8 mouse cellular contexts compared by ENCODE assay signal in genomic region chr11:101262272-101262967, GRCm38 (mm10). TPM values are rescaled to one million over a fixed set of nuclear protein-coding genes. Genes with fewer than 3 reads are reported as not detected.
A peak's percentile ranks its signal among the peaks of the same experiment; 100 is the strongest.
DNase-seq lines count a peak whose midpoint lies in the region; ATAC-seq and TF ChIP-seq lines count a peak whose summit lies in the region.

No protein-coding gene starts in this region.

- peaks cover 3% of the 10 kb centered on the region; the same call in 1 of the 2 replicates for H3K36me3 ChIP-seq in kidney, adult 2 months (ENCODE audit: control insufficient read depth, insufficient read depth, low read length)
- peaks cover 11% of the 10 kb centered on the region for H3K36me3 ChIP-seq in embryonic facial prominence, embryonic 13.5 days
- no peaks in the 10 kb centered on the region for H3K36me3 ChIP-seq in intestine, postnatal 0 days (ENCODE audit: control insufficient read depth, insufficient read depth)
- no peaks in the 10 kb centered on the region for H3K36me3 ChIP-seq in midbrain, embryonic 15.5 days (replicated peaks)

- no peak for ATAC-seq in embryonic facial prominence, embryonic 13.5 days (ENCODE audit: insufficient number of reproducible peaks, insufficient read depth, low FRiP score, low TSS enrichment, low read depth)
- ATAC-seq in intestine, postnatal 0 days, result no peak
- ATAC-seq in midbrain, embryonic 15.5 days (replicated peaks), result no peak

- H3K9ac ChIP-seq in embryonic facial prominence, embryonic 13.5 days, result peak overlapping the region; percentile 58
- H3K9ac ChIP-seq in intestine, postnatal 0 days (ENCODE audit: low read depth, low read length), result no peak overlapping the region
- no peak overlapping the region for H3K9ac ChIP-seq in midbrain, embryonic 15.5 days

- H3K4me2 ChIP-seq in embryonic facial prominence, embryonic 13.5 days, result peak overlapping the region; percentile 98
- peak overlapping the region; percentile 99 for H3K4me2 ChIP-seq in intestine, postnatal 0 days (replicated peaks; ENCODE audit: low read depth)
- peak overlapping the region; percentile 12; the same call in 1 of the 2 replicates for H3K4me2 ChIP-seq in midbrain, embryonic 15.5 days

- H3K27me3 ChIP-seq in kidney, adult 2 months (replicated peaks; ENCODE audit: control insufficient read depth, insufficient read depth, low read length), result no peaks in the 10 kb centered on the region
- peaks cover 60% of the 10 kb centered on the region for H3K27me3 ChIP-seq in embryonic facial prominence, embryonic 13.5 days
- H3K27me3 ChIP-seq in intestine, postnatal 0 days (replicated peaks; ENCODE audit: control insufficient read depth, insufficient read depth, low read length), result no peaks in the 10 kb centered on the region; the same call in 1 of the 2 replicates
- H3K27me3 ChIP-seq in midbrain, embryonic 15.5 days (replicated peaks), result peaks cover 49% of the 10 kb centered on the region

- peak overlapping the region; percentile 96 for H3K4me3 ChIP-seq in kidney, adult 2 months (ENCODE audit: insufficient read depth, low read depth, low read length)
- peak overlapping the region; percentile 63 for H3K4me3 ChIP-seq in embryonic facial prominence, embryonic 13.5 days
- peak overlapping the region; percentile 24 for H3K4me3 ChIP-seq in intestine, postnatal 0 days (ENCODE audit: low read depth, low read length)
- H3K4me3 ChIP-seq in midbrain, embryonic 15.5 days, result no peak overlapping the region
- H3K4me3 ChIP-seq in layer of hippocampus, adult 2 months, result no peak overlapping the region

- H3K9me3 ChIP-seq in embryonic facial prominence, embryonic 13.5 days, result no peaks in the 10 kb centered on the region
- H3K9me3 ChIP-seq in intestine, postnatal 0 days (ENCODE audit: control insufficient read depth), result no peaks in the 10 kb centered on the region
- H3K9me3 ChIP-seq in midbrain, embryonic 15.5 days, result no peaks in the 10 kb centered on the region

- peaks cover 14% of the 10 kb centered on the region for H3K4me1 ChIP-seq in kidney, adult 2 months (ENCODE audit: control insufficient read depth, insufficient read depth, low read length)
- H3K4me1 ChIP-seq in embryonic facial prominence, embryonic 13.5 days, result peaks cover 63% of the 10 kb centered on the region
- H3K4me1 ChIP-seq in intestine, postnatal 0 days (replicated peaks; ENCODE audit: control insufficient read depth, insufficient read depth, low read length), result 0 out of 2 replicates have a peak, but pooled peaks cover 10% of the 10 kb centered on the region
- peaks cover 33% of the 10 kb centered on the region for H3K4me1 ChIP-seq in midbrain, embryonic 15.5 days

- no peak for TF ChIP-seq CTCF in kidney, adult 2 months (conservative IDR thresholded peaks at IDR 0.05; ENCODE audit: insufficient read depth, insufficient read length, low read depth, low read length)
- TF ChIP-seq CTCF in intestine, postnatal 0 days (IDR thresholded peaks at IDR 0.05; ENCODE audit: low read depth), result peak; percentile 22
- no peak for TF ChIP-seq CTCF in layer of hippocampus, adult 2 months (conservative IDR thresholded peaks at IDR 0.05)

- no peak for DNase-seq in kidney, adult 2 months
- DNase-seq in kidney, adult 8-10 months, result no peak
- DNase-seq in frontal cortex, postnatal 14 days (ENCODE audit: low spot score in 2 of 2), result no peak
- no peak for DNase-seq in layer of hippocampus, adult 2 months (ENCODE audit: low spot score in 2 of 2)
- DNase-seq in cerebellum, adult 11-12 months, result no peak

- 11% methylated on average over 24 of the region's 24 CpGs for WGBS in kidney, adult 2 months
- 3% methylated on average over 24 of the region's 24 CpGs for WGBS in embryonic facial prominence, embryonic 13.5 days
- 10% methylated on average over 24 of the region's 24 CpGs for WGBS in intestine, postnatal 0 days
- 1% methylated on average over 24 of the region's 24 CpGs for WGBS in midbrain, embryonic 15.5 days

- H3K27ac ChIP-seq in kidney, adult 2 months (ENCODE audit: insufficient read depth, low read depth, low read length), result peak overlapping the region; percentile 62
- no peak overlapping the region for H3K27ac ChIP-seq in embryonic facial prominence, embryonic 13.5 days
- H3K27ac ChIP-seq in intestine, postnatal 0 days (ENCODE audit: low read depth, low read length), result no peak overlapping the region
- H3K27ac ChIP-seq in midbrain, embryonic 15.5 days, result no peak overlapping the region
- H3K27ac ChIP-seq in layer of hippocampus, adult 2 months, result no peak overlapping the region

- no peak for TF ChIP-seq POLR2A in kidney, adult 2 months (IDR thresholded peaks at IDR 0.05; ENCODE audit: low read depth, low read length)

RNA-seq across cellular contexts. Expression of gene Wnk4, which starts 2.1 kb away (rescaled TPM):
- polyA plus RNA-seq in kidney, adult 2 months (2012; rRNA removed), result 134 and 160 TPM in 2 replicates
- polyA plus RNA-seq in embryonic facial prominence, embryonic 13.5 days (2015; fragmentation: Nextera tagmentation; extraction: Ambion mirVana), result 9.8 and 10.9 TPM in 2 replicates
- polyA plus RNA-seq in intestine, postnatal 0 days (2015; fragmentation: Nextera tagmentation; extraction: Ambion mirVana), result 4.6 and 4.7 TPM in 2 replicates
- 7.7 and 10.7 TPM in 2 replicates for polyA plus RNA-seq in midbrain, embryonic 15.5 days (2015; fragmentation: Nextera tagmentation; extraction: Ambion mirVana)
- total RNA-seq in layer of hippocampus, adult 2 months (2021), result 10 to 100 TPM; 11.3 to 11.4 TPM

RNA-seq across cellular contexts. Expression of gene Vps25, which starts 8.9 kb away (rescaled TPM):
- polyA plus RNA-seq in kidney, adult 2 months (2012; rRNA removed), result 112 and 116 TPM in 2 replicates
- 106 and 118 TPM in 2 replicates for polyA plus RNA-seq in embryonic facial prominence, embryonic 13.5 days (2015; fragmentation: Nextera tagmentation; extraction: Ambion mirVana)
- polyA plus RNA-seq in intestine, postnatal 0 days (2015; fragmentation: Nextera tagmentation; extraction: Ambion mirVana), result 148 and 157 TPM in 2 replicates
- 123 and 124 TPM in 2 replicates for polyA plus RNA-seq in midbrain, embryonic 15.5 days (2015; fragmentation: Nextera tagmentation; extraction: Ambion mirVana)
- 10 to 100 TPM; 68.8 to 69.4 TPM for total RNA-seq in layer of hippocampus, adult 2 months (2021)

RNA-seq across cellular contexts. Expression of gene Cntd1, which starts 16.4 kb away (rescaled TPM):
- polyA plus RNA-seq in kidney, adult 2 months (2012; rRNA removed), result 1.3 and 1.6 TPM in 2 replicates
- 1.7 and 2.3 TPM in 2 replicates for polyA plus RNA-seq in embryonic facial prominence, embryonic 13.5 days (2015; fragmentation: Nextera tagmentation; extraction: Ambion mirVana)
- 0.26 and 0.47 TPM in 2 replicates for polyA plus RNA-seq in intestine, postnatal 0 days (2015; fragmentation: Nextera tagmentation; extraction: Ambion mirVana)
- 0.93 and 1.3 TPM in 2 replicates for polyA plus RNA-seq in midbrain, embryonic 15.5 days (2015; fragmentation: Nextera tagmentation; extraction: Ambion mirVana)
- under 1 TPM; 0.29 to 0.56 TPM for total RNA-seq in layer of hippocampus, adult 2 months (2021)

RNA-seq across cellular contexts. Expression of gene Coa3, which starts 16.5 kb away (rescaled TPM):
- 540 and 572 TPM in 2 replicates for polyA plus RNA-seq in kidney, adult 2 months (2012; rRNA removed)
- polyA plus RNA-seq in embryonic facial prominence, embryonic 13.5 days (2015; fragmentation: Nextera tagmentation; extraction: Ambion mirVana), result 193 and 196 TPM in 2 replicates
- polyA plus RNA-seq in intestine, postnatal 0 days (2015; fragmentation: Nextera tagmentation; extraction: Ambion mirVana), result 255 and 276 TPM in 2 replicates
- 202 and 204 TPM in 2 replicates for polyA plus RNA-seq in midbrain, embryonic 15.5 days (2015; fragmentation: Nextera tagmentation; extraction: Ambion mirVana)
- total RNA-seq in layer of hippocampus, adult 2 months (2021), result 100 to 1,000 TPM in 1 of 2 experiments, 10 to 100 TPM in 1; 95.5 to 108 TPM

RNA-seq across cellular contexts. Expression of gene Ramp2, which starts 16.6 kb away (rescaled TPM):
- polyA plus RNA-seq in kidney, adult 2 months (2012; rRNA removed), result 75.9 and 86.6 TPM in 2 replicates
- polyA plus RNA-seq in embryonic facial prominence, embryonic 13.5 days (2015; fragmentation: Nextera tagmentation; extraction: Ambion mirVana), result 84.9 and 92.3 TPM in 2 replicates
- 67.7 and 74.7 TPM in 2 replicates for polyA plus RNA-seq in intestine, postnatal 0 days (2015; fragmentation: Nextera tagmentation; extraction: Ambion mirVana)
- polyA plus RNA-seq in midbrain, embryonic 15.5 days (2015; fragmentation: Nextera tagmentation; extraction: Ambion mirVana), result 86.5 and 103 TPM in 2 replicates
- total RNA-seq in layer of hippocampus, adult 2 months (2021), result 10 to 100 TPM; 62.2 to 68.0 TPM

Comparison
In these comparisons a context has a peak if more than half of its experiments do, and no peak if none do; other contexts are left out.
1. H3K4me3 ChIP-seq: peak in kidney, adult 2 months (single experiment), embryonic facial prominence, embryonic 13.5 days (single experiment) and intestine, postnatal 0 days (single experiment); none in midbrain, embryonic 15.5 days (single experiment) and layer of hippocampus, adult 2 months (single experiment).
2. H3K4me2 ChIP-seq: peak in every context shown above with its lines; median percentile 99 in intestine, postnatal 0 days; 98 in embryonic facial prominence, embryonic 13.5 days; 12 in midbrain, embryonic 15.5 days.
3. RNA of gene Wnk4, which starts 2.1 kb away (polyA plus RNA-seq): 134 to 160 TPM in kidney, adult 2 months; 9.8 to 10.9 TPM in embryonic facial prominence, embryonic 13.5 days, 7.7 to 10.7 TPM in midbrain, embryonic 15.5 days and 4.6 to 4.7 TPM in intestine, postnatal 0 days; every median in the first group is over 10 times any median in the second.